Mouse (Mus musculus) stomach, postnatal 0 days (tissue): ENCODE measurements around the gene Tprn. TPM values are rescaled to one million over a fixed set of nuclear protein-coding genes. Genes with fewer than 3 reads are reported as not detected.
"Not testable (repeated sequence)": the region's sequence is repeated elsewhere in the genome, so short reads cannot be mapped to it uniquely, and the experiment has no call there.

Experiments
- ATAC-seq: fragments of 200-750 bp; cut with Nextera tagmentation; 2 replicates; pipeline ENCODE4 v1.8.0; 2017; ENCODE audit not compliant: low FRiP score, low TSS enrichment
- DNase-seq: peaks from one replicate; pipeline ENCODE4 v3.0.0-alpha.2; 2016; ENCODE audit warnings: low spot score
- H3K27ac ChIP-seq: fragments of 300-500 bp; sonication (generic); replicated peaks from 2 replicates; pipeline ENCODE4 v1.5.1; 2014; ENCODE audit warnings: mild to moderate bottlenecking, control low read depth
- H3K27me3 ChIP-seq: fragments of 300-500 bp; sonication (generic); 2 replicates; pipeline ENCODE4 v1.6.1; 2014; ENCODE audit warnings: low read length; ENCODE audit not compliant: control insufficient read depth, insufficient read depth
- H3K36me3 ChIP-seq: fragments of 300-500 bp; sonication (generic); 2 replicates; pipeline ENCODE4 v1.6.1; 2014; ENCODE audit warnings: low read length, mixed read lengths; ENCODE audit not compliant: control insufficient read depth, insufficient read depth
- H3K4me1 ChIP-seq: fragments of 300-500 bp; sonication (generic); replicated peaks from 2 replicates; pipeline ENCODE4 v1.6.1; 2014; ENCODE audit warnings: antibody characterized with exemption; ENCODE audit not compliant: control insufficient read depth, insufficient read depth
- H3K4me2 ChIP-seq: fragments of 300-500 bp; sonication (generic); replicated peaks from 2 replicates; pipeline ENCODE4 v1.6.1; 2014; ENCODE audit warnings: low read depth, mild to moderate bottlenecking, control low read depth, moderate library complexity
- H3K4me3 ChIP-seq: fragments of 300-500 bp; sonication (generic); 2 replicates; pipeline ENCODE4 v1.5.1; 2014; ENCODE audit warnings: low read depth, low read length, control low read depth
- H3K9ac ChIP-seq: fragments of 300-500 bp; sonication (generic); 2 replicates; pipeline ENCODE4 v1.6.1; 2014; ENCODE audit warnings: mild to moderate bottlenecking, low read length, control low read depth, mixed read lengths
- H3K9me3 ChIP-seq: fragments of 300-500 bp; sonication (generic); 2 replicates; pipeline ENCODE4 v1.6.1; 2016; ENCODE audit warnings: low read length; ENCODE audit not compliant: control insufficient read depth
- CTCF ChIP-seq: IDR thresholded peaks from 2 replicates; pipeline ENCODE4 v1.5.1; 2016; ENCODE audit warnings: antibody characterized with exemption, low read depth, mild to moderate bottlenecking, moderate library complexity
- EP300 ChIP-seq: optimal IDR thresholded peaks from 2 replicates; pipeline ENCODE3; 2016; ENCODE audit warnings: antibody characterized with exemption
- WGBS: fragments of 180-500 bp; shearing (Covaris S2); extraction: QIAGEN DNeasy Blood & Tissue Kit; methylation state at CpG from one replicate; pipeline ENCODE4 v1.1.7; 2014; 5-methylcytosine and 5-hydroxymethylcytosine counted together
- polyA plus RNA-seq: library from polyadenylated mRNA; unstranded; fragments of >200 nt; fragmentation: Nextera tagmentation; extraction: Ambion mirVana; gene quantifications from 2 replicates; pipeline ENCODE4 v1.2.1, GENCODE M21; 2015

The Tprn gene
- polyA plus RNA-seq, 1 experiment from 2014 or later, result 17.4 TPM

- DNase-seq (no peak), ATAC-seq (no peak)
- no peak overlapping the region for H3K4me3 ChIP-seq
- TF ChIP-seq CTCF (no peak), EP300 (no peak)
- peaks cover 8% of the 10 kb centered on the region; the same call in 1 of the 2 replicates for H3K36me3 ChIP-seq
- peaks cover 7% of the 10 kb centered on the region for H3K4me1 ChIP-seq
- no peak overlapping the region for H3K27ac ChIP-seq
- H3K4me2 ChIP-seq, result no peak overlapping the region
- H3K9me3 ChIP-seq, result no peaks in the 10 kb centered on the region
- H3K27me3 ChIP-seq, result no peaks in the 10 kb centered on the region
- no peak overlapping the region for H3K9ac ChIP-seq
- WGBS, result 86% methylated on average over 4 of the region's 4 CpGs
These were observed 18.3 kb upstream of the Tprn start for GRCm38 (mm10) chr2:25244144-25244543.

GRCm38 (mm10) chr2:25246183-25247072, 16.0 kb upstream of the Tprn start, which contains the start of gene AL732309.1:
Gene AL732309.1 (minus strand): TSS chr2:25246863.
- Histone ChIP-seq H3K27me3 (no peaks in the 10 kb centered on the region), H3K9ac (peak within 1 kb of the TSS; percentile 24), H3K9me3 (no peaks in the 10 kb centered on the region), H3K4me3 (0 out of 2 replicates have a peak within 1 kb of the TSS, but pooled peaks have one; percentile 8), H3K4me2 (peak within 1 kb of the TSS; percentile 35), H3K27ac (peak within 1 kb of the TSS; percentile 87), H3K4me1 (peaks cover 4% of the 10 kb centered on the region), H3K36me3 (peaks cover 17% of the 10 kb centered on the region)
- peak; percentile 82 for DNase-seq
- WGBS, result 65% methylated on average over 10 of the region's 10 CpGs
- TF ChIP-seq EP300 (peak; percentile 63), CTCF (no peak)
- peak; percentile 78 for ATAC-seq

- WGBS, result 85% methylated on average over 1 of the region's 1 CpGs
- no peak overlapping the region for H3K4me3 ChIP-seq
- no peak for TF ChIP-seq EP300
- peak; percentile 72 for TF ChIP-seq CTCF
- ATAC-seq, result peak; percentile 11; the same call in 1 of the 2 replicates
- no peak overlapping the region for H3K27ac ChIP-seq
- H3K4me2 ChIP-seq, result no peak overlapping the region
- peaks cover 18% of the 10 kb centered on the region for H3K36me3 ChIP-seq
- no peaks in the 10 kb centered on the region for H3K27me3 ChIP-seq
- no peak overlapping the region for H3K9ac ChIP-seq
- H3K9me3 ChIP-seq, result no peaks in the 10 kb centered on the region
- DNase-seq, result peak; percentile 50
- H3K4me1 ChIP-seq, result no peaks in the 10 kb centered on the region
These were observed 10.1 kb upstream of the Tprn start for GRCm38 (mm10) chr2:25252331-25252730.

- peak within 1 kb of the TSS; percentile 92 for H3K27ac ChIP-seq
- peaks cover 6% of the 10 kb centered on the region; the same call in 1 of the 2 replicates for H3K36me3 ChIP-seq
- WGBS, result under 1% methylated on average over 38 of the region's 39 CpGs
- peak within 1 kb of the TSS; percentile 99 for H3K4me3 ChIP-seq
- peak within 1 kb of the TSS; percentile 89 for H3K4me2 ChIP-seq
- DNase-seq, result peak; percentile 96
- H3K9ac ChIP-seq, result peak within 1 kb of the TSS; percentile 93
- peak; percentile 90 for ATAC-seq
- no peak for TF ChIP-seq CTCF
- TF ChIP-seq EP300, result peak; percentile 37
- H3K4me1 ChIP-seq, result no peaks in the 10 kb centered on the region
- H3K27me3 ChIP-seq, result no peaks in the 10 kb centered on the region
- H3K9me3 ChIP-seq, result no peaks in the 10 kb centered on the region
These were observed 7.1 kb upstream of the Tprn start, which contains the start of gene Tmem203 for GRCm38 (mm10) chr2:25255284-25255779. Gene Tmem203 (plus strand): TSS chr2:25255439.

- not testable (repeated sequence) for H3K9me3 ChIP-seq, H3K4me1 ChIP-seq, ATAC-seq, H3K36me3 ChIP-seq, H3K27me3 ChIP-seq
- Histone ChIP-seq H3K4me2 (peak overlapping the region; percentile 89), H3K27ac (peak overlapping the region; percentile 92; the same call in 1 of the 2 replicates), H3K9ac (peak overlapping the region; percentile 93; the same call in 1 of the 2 replicates), H3K4me3 (peak overlapping the region; percentile 99)
- TF ChIP-seq CTCF, result peak; percentile 70
- DNase-seq, result peak; percentile 76
- 50% methylated on average over 11 of the region's 12 CpGs for WGBS
These were observed 5.8 kb upstream of the Tprn start for GRCm38 (mm10) chr2:25256443-25257109.

GRCm38 (mm10) chr2:25257250-25257649, 5.2 kb upstream of the Tprn start:
- ATAC-seq, H3K27me3 ChIP-seq, H3K4me2 ChIP-seq, DNase-seq, H3K9me3 ChIP-seq, H3K36me3 ChIP-seq, H3K4me3 ChIP-seq, H3K27ac ChIP-seq, H3K9ac ChIP-seq, H3K4me1 ChIP-seq: not testable (repeated sequence)
- 86% methylated on average over 5 of the region's 5 CpGs for WGBS
